Mouse (Mus musculus): ENCODE data around the gene Ankrd10.

- TF ChIP-seq CTCF (IDR thresholded peaks at IDR 0.05; ENCODE audit: borderline replicate concordance, control insufficient read depth, extremely low read depth, insufficient read depth, low read length, poor library complexity) (no peak), POLR2A (IDR thresholded peaks at IDR 0.05; ENCODE audit: control insufficient read depth, extremely low read depth, insufficient read depth, low read length, poor library complexity) (no peak; the same call in 1 of the 2 replicates)
Measured at GRCm38 (mm10) chr8:11635012-11635577, 462 bp downstream of the Ankrd10 start.

Data from thymus, adult 2 months (tissue).